Mouse (Mus musculus): Measurements from ENCODE around the gene Arhgef10l. TPM values are rescaled to one million over a fixed set of nuclear protein-coding genes. Genes with fewer than 3 reads are reported as not detected.
"Not testable (repeated sequence)": the region's sequence is repeated elsewhere in the genome, so short reads cannot be mapped to it uniquely, and the experiment has no call there.

Arhgef10l gene
- total RNA-seq, 2 experiments from 2014 or later: 22.8 to 83.3 TPM

GRCm38 (mm10) chr4:140580866-140581265 is 84.9 kb downstream of the Arhgef10l start:
- ATAC-seq (ENCODE audit: poor library complexity, severe bottlenecking): no peak

- no peak for ATAC-seq (ENCODE audit: poor library complexity, severe bottlenecking)
Observed at GRCm38 (mm10) chr4:140579576-140579975, 86.2 kb downstream of the Arhgef10l start.

- ATAC-seq (ENCODE audit: poor library complexity, severe bottlenecking): no peak
Observed at GRCm38 (mm10) chr4:140579149-140579548, 86.7 kb downstream of the Arhgef10l start.

- ATAC-seq (ENCODE audit: poor library complexity, severe bottlenecking): no peak
Observed at GRCm38 (mm10) chr4:140576628-140577027, 89.2 kb downstream of the Arhgef10l start.

GRCm38 (mm10) chr4:140574863-140575262 is 90.9 kb downstream of the Arhgef10l start:
- ATAC-seq (ENCODE audit: poor library complexity, severe bottlenecking): not testable (repeated sequence)

GRCm38 (mm10) chr4:140572376-140572775 is 93.4 kb downstream of the Arhgef10l start:
- ATAC-seq (ENCODE audit: poor library complexity, severe bottlenecking): peak; percentile 85

- ATAC-seq (ENCODE audit: poor library complexity, severe bottlenecking): no peak
Observed at GRCm38 (mm10) chr4:140569394-140569793, 96.4 kb downstream of the Arhgef10l start.

GRCm38 (mm10) chr4:140567911-140568480 is 97.8 kb downstream of the Arhgef10l start:
- no peak for ATAC-seq (ENCODE audit: poor library complexity, severe bottlenecking)

GRCm38 (mm10) chr4:140566785-140567184 is 99.0 kb downstream of the Arhgef10l start:
- ATAC-seq (ENCODE audit: poor library complexity, severe bottlenecking): peak; percentile 93

GRCm38 (mm10) chr4:140564459-140564858 is 101.4 kb downstream of the Arhgef10l start:
- not testable (repeated sequence) for ATAC-seq (ENCODE audit: poor library complexity, severe bottlenecking)

- ATAC-seq (ENCODE audit: poor library complexity, severe bottlenecking): no peak
Observed at GRCm38 (mm10) chr4:140562461-140563178, 103.2 kb downstream of the Arhgef10l start.

- ATAC-seq (ENCODE audit: poor library complexity, severe bottlenecking): no peak
Observed at GRCm38 (mm10) chr4:140561744-140562143, 104.1 kb downstream of the Arhgef10l start.

- no peak for ATAC-seq (ENCODE audit: poor library complexity, severe bottlenecking)
Observed at GRCm38 (mm10) chr4:140559862-140560261, 106.0 kb downstream of the Arhgef10l start.

GRCm38 (mm10) chr4:140558193-140558592 is 107.6 kb downstream of the Arhgef10l start:
- ATAC-seq (ENCODE audit: poor library complexity, severe bottlenecking): no peak

- ATAC-seq (ENCODE audit: poor library complexity, severe bottlenecking): no peak
Observed at GRCm38 (mm10) chr4:140556561-140556960, 109.3 kb downstream of the Arhgef10l start.

- ATAC-seq (ENCODE audit: poor library complexity, severe bottlenecking): peak; percentile 54; the same call in 1 of the 2 replicates
Observed at GRCm38 (mm10) chr4:140555273-140555672, 110.5 kb downstream of the Arhgef10l start.

- ATAC-seq (ENCODE audit: poor library complexity, severe bottlenecking): no peak
Observed at GRCm38 (mm10) chr4:140554552-140554951, 111.3 kb downstream of the Arhgef10l start.

GRCm38 (mm10) chr4:140551766-140552165 is 114.0 kb downstream of the Arhgef10l start:
- ATAC-seq (ENCODE audit: poor library complexity, severe bottlenecking): no peak

- no peak for ATAC-seq (ENCODE audit: poor library complexity, severe bottlenecking)
Observed at GRCm38 (mm10) chr4:140550670-140551069, 115.1 kb downstream of the Arhgef10l start.

GRCm38 (mm10) chr4:140549975-140550374 is 115.8 kb downstream of the Arhgef10l start:
- ATAC-seq (ENCODE audit: poor library complexity, severe bottlenecking): no peak

- peak; percentile 59; the same call in 1 of the 2 replicates for ATAC-seq (ENCODE audit: poor library complexity, severe bottlenecking)
Observed at GRCm38 (mm10) chr4:140547488-140547887, 118.3 kb downstream of the Arhgef10l start.

GRCm38 (mm10) chr4:140539125-140539524 is 126.7 kb downstream of the Arhgef10l start:
- peak; percentile 45; the same call in 1 of the 2 replicates for ATAC-seq (ENCODE audit: poor library complexity, severe bottlenecking)
